Mouse (Mus musculus) gastrocnemius, adult 2 months (tissue): ENCODE data around the gene Fam71e1. TPM values are rescaled to one million over a fixed set of nuclear protein-coding genes. Genes with fewer than 3 reads are reported as not detected.

Experiments used
- DNase-seq: peaks from one replicate; pipeline ENCODE4 v3.0.0; 2022
- H3K27ac ChIP-seq: fragments of 200-600 bp; 2 replicates; pipeline ENCODE4 v1.8.1; 2022; ENCODE audit warnings: mild to moderate bottlenecking
- H3K4me3 ChIP-seq: fragments of 200-600 bp; 2 replicates; pipeline ENCODE4 v1.8.1; 2022; ENCODE audit warnings: mild to moderate bottlenecking, moderate library complexity
- CTCF ChIP-seq: fragments of 200-600 bp; IDR thresholded peaks from 2 replicates; pipeline ENCODE4 v1.8.1; 2022; ENCODE audit warnings: antibody characterized with exemption, mild to moderate bottlenecking, moderate library complexity
- intact Hi-C: fragments of 180-260 bp; cut with DNase I; formaldehyde crosslinking; loops from one replicate; pipeline ENCODE4 v1.15.1; 2025
- total RNA-seq, 2 experiments: library from RNA; stranded (reverse); gene quantifications; 2 replicates each; pipeline ENCODE4 v1.2.3; 2021

Gene Fam71e1
- total RNA-seq, 2 experiments from 2014 or later = 2.4 to 5.5 TPM

DNA sequence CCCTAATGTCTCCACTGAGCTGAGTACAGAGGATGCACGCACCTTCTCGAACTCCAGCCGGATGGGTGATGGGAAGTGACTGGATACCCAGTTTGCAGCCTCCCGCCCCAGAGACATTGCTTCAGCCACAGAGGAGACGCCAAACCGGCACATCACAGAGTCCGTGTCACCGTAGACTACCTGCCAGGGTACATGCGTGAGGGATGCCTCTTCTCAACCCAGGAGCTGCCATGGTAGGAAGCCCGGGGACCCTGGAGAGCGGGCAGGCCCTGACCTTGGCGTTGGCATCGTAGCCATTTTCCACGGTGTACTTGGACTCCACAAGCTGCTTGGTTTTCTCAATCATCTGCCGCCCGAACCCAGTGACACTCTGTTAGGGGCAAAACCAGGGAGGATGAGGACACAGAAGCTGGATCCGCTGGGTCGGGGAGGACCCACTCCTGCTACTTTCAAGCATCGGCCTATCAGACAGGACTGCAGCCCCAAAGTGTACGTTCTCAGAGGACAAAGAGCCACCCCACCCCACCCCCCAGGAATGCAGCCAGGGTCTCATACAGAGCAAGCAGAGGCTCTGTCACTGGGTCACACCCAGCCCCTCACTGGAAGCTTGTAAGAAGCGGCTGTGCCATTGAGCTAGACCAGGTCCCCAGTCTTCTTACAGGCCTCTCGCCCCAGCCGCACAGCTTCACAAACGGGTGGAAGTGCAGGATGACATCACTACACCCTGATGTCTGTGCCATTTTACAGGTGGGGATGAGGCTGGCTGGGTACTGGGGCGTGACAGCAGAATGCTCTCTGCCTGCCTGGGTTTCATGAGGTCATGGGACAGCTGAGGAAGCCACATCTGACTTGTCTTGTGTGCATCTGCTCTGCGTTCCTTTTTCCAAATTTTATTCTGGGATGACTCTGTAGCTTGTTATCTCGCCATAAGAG, 39.5 kb downstream of the Fam71e1 start:
- intact Hi-C loops = no loop called here
- no peak for DNase-seq

GRCm38 (mm10) chr7:44536590-44536968, 40.2 kb downstream of the Fam71e1 start:
- no peak overlapping the region for H3K27ac ChIP-seq
- no peak for TF ChIP-seq CTCF
- intact Hi-C loops = no loop called here
- no peak overlapping the region for H3K4me3 ChIP-seq
- peak; percentile 62 for DNase-seq

More for the DNA sequence above, 39.5 kb downstream of the Fam71e1 start:
- Histone ChIP-seq H3K4me3 (no peak overlapping the region), H3K27ac (no peak overlapping the region)
- TF ChIP-seq CTCF = no peak

DNA sequence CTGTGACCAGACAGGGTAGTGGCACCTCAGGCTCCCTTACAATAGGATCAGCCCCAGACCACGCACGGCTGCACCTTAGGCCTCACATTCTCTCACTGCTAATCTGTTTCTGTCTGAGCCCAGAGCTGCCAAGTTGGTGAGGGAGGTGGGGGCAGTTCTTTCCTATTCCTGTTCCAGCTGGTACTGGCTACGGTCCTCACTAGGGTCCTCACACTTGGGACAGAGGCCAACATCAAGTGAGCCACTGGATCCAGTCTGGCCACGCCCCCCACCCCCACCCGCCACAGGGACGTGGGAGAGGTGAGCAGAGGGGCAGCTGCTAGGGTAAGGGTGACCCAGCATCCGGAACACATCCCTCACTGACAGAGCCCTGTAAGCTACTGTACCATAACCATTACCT, 40.6 kb downstream of the Fam71e1 start:
- intact Hi-C loops = no loop called here
- no peak for DNase-seq
- Histone ChIP-seq H3K27ac (no peak overlapping the region), H3K4me3 (no peak overlapping the region)
- TF ChIP-seq CTCF = no peak

- Histone ChIP-seq H3K4me3 (no peak overlapping the region), H3K27ac (no peak overlapping the region)
- no peak for DNase-seq
- no peak for TF ChIP-seq CTCF
- intact Hi-C loops = no loop called here
Observed at GRCm38 (mm10) chr7:44537496-44537895, 41.1 kb downstream of the Fam71e1 start.

GRCm38 (mm10) chr7:44538756-44539624, 42.6 kb downstream of the Fam71e1 start:
- H3K27ac ChIP-seq = no peak overlapping the region
- DNase-seq = no peak
- intact Hi-C loops = no loop called here
- H3K4me3 ChIP-seq = no peak overlapping the region
- TF ChIP-seq CTCF = no peak

DNA sequence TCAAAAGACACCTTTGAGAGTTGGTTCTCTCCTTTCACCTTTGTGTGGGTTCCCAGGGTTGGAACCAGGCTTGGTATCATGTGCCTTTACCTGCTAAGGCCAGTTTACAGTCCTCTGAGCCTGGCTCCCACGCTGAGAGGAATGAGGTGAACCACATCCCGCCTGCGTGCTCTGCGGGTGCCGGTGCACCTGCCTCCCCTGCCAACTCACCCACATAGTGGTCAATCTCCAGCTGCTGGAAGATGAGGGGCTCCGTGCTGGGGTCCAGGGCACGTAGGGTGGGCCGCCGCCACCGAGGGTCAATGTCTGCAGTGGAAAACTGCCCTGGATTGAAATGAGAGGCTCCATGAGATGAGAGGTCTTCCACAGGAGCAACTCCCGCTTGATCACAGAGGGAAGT, 46.2 kb downstream of the Fam71e1 start:
- H3K4me3 ChIP-seq = no peak overlapping the region
- no peak for DNase-seq
- no peak overlapping the region for H3K27ac ChIP-seq
- intact Hi-C loops = no loop called here
- no peak for TF ChIP-seq CTCF

DNA sequence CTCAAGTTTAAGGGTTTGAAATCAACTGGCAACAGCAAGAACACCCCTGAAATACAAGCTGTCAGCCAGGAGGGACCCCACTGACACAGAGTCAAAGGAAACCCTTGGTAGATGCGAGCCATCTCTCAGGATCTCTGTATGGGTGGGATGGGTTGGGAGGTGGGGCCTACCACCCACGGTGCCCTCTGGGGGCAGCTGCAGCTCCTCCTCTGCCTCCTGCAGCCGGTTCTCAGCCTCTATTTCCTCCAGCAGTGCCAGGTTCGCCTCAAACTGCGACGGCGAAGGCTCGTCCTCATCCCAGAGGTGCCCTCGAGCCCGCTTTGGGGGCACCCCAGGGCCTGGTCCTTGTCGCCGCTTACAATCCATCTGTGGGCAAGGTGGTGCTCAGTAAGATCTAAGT, 46.7 kb downstream of the Fam71e1 start:
- intact Hi-C loops = no loop called here
- DNase-seq = no peak
- Histone ChIP-seq H3K4me3 (no peak overlapping the region), H3K27ac (no peak overlapping the region)
- TF ChIP-seq CTCF = no peak

DNA sequence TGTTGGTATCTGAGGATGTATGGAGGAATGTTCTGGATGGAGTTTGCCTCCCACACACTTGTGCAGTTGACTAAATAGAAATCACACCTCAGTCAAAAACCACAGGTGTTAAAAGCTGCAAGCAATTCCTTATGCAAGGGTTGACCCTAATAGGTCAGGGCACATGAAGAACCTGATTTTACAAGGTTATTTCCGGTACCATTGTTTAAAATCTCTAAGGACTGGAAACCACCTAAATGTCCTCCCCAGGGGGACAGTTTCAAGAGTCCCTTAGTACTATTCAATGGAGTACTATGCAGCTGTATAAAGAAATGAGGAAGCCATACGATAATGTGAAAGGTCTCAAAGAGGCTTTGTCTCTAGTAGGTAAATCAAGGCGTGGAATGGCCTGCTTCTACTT, 49.9 kb downstream of the Fam71e1 start:
- H3K4me3 ChIP-seq = no peak overlapping the region
- intact Hi-C loops = loop anchor here (5.0 kb wide), 1 partner anchor 174 kb away; no protein-coding TSS in a partner anchor
- TF ChIP-seq CTCF = no peak
- H3K27ac ChIP-seq = no peak overlapping the region
- no peak for DNase-seq

DNA sequence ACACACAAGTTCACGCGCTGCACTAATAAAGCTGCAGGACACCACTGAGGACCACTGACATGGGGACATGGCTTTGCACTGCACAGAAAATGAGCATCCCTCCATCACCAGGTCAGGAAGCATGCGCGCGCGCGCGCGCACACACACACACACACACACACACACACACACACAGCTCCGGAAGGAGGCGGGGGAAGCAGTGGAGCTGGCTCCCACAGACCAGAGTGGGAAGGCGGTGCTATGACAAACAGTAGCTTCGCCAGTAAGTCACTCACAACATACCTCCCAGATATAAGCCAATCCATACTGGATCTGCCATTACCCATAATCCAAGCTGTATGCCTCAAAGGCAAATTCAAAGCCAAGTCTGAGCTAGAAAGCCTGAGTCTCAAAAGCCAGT, 50.7 kb downstream of the Fam71e1 start:
- H3K4me3 ChIP-seq = no peak overlapping the region
- no peak for DNase-seq
- no peak overlapping the region for H3K27ac ChIP-seq
- TF ChIP-seq CTCF = no peak
- intact Hi-C loops = loop anchor here (5.0 kb wide), 1 partner anchor 175 kb away; no protein-coding TSS in a partner anchor

GRCm38 (mm10) chr7:44547725-44548124, 51.3 kb downstream of the Fam71e1 start:
- Histone ChIP-seq H3K4me3 (peak overlapping the region; percentile 74), H3K27ac (peak overlapping the region; percentile 77; the same call in 1 of the 2 replicates)
- DNase-seq = no peak
- intact Hi-C loops = loop anchor here (2.0 to 5.0 kb wide), 3 partner anchors 19 to 175 kb away; no protein-coding TSS in a partner anchor
- no peak for TF ChIP-seq CTCF

DNA sequence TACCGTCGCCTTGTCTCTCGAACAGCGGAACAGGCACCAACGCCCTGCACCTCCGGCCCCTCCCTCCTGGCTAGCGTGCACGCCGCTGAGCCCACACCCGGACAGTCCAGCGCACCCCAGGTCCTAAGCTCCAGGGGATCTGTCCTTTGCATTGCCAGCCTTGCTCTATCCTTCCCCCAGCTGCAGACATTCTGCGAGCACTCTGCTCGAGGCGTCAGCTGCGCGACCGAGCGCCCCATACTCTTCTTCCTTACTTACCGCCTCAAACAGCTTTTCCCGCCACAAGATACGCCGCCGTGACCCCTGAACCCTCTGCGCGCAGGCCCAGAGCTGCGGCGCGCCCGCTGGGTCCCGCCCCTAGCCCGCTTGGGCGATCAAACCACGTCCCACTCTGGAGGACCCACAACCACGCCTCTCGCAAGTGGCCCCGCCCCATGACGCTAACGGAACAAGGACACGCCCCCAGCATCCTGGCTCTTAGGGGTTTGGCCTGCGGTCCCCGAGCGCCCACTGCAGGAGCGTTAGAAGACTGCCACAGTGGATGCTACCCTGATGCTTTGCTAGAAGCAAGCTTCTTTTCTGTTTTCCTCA, 52.2 kb downstream of the Fam71e1 start, which contains the start of gene Pold1:
Gene Pold1, minus strand, starts transcription at position 353 of the 591 bp plus-strand sequence.
- DNase-seq = peak; percentile 100
- intact Hi-C loops = loop anchor here (2.0 to 5.0 kb wide), 3 partner anchors 20 to 176 kb away; no protein-coding TSS in a partner anchor
- peak; percentile 96; the same call in 1 of the 2 replicates for TF ChIP-seq CTCF
- Histone ChIP-seq H3K4me3 (peak within 1 kb of the TSS; percentile 74), H3K27ac (peak within 1 kb of the TSS; percentile 77)

DNA sequence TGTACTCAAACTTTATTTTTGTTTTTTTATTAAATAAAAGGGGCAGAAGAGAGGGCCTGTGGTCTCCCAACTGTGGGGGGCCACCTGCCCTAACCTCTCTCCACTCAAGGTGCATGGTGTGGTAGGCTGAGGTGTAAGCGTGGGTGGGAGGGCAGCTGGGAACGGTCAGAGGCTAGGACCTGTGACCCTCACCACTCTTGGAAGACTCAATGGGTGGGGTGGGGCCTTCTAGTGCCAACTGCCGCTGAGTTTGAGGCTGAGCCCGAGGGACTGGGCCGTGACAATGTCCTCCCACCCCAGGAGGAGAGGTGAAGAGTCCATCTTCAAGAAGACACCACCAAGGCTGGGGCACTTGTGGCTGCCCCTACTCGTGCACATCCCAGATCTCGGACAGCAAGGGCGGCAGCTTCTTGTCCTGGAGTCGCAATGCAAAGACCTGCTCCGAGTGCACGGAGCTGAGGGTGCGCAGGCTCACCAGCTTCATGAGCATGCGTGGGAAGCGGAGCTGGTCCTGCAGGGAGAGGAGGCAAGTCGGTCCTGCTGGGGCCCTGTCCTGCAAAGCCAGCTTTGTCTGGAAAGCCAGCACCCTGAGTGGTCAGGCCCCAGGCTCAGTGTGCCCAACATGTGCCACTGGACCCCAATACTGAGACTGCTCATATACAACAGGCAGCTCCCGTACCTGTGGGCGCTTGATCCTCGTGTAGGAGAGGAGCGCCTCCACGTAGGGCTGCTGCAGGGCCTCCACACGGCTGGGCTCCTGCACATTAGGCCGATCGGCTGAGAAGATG, 53.4 kb downstream of the Fam71e1 start:
- DNase-seq = peak; percentile 28
- no peak overlapping the region for H3K4me3 ChIP-seq
- TF ChIP-seq CTCF = no peak
- peak overlapping the region; percentile 16; the same call in 1 of the 2 replicates for H3K27ac ChIP-seq
- intact Hi-C loops = loop anchor here (2.0 to 10.0 kb wide), 4 partner anchors 21 to 1165 kb away; partner anchors contain the start of genes Rpl18 and Sphk2
